Mouse (Mus musculus): ENCODE measurements around the gene Foxk1.

GRCm38 (mm10) chr5:142483581-142483980 lies 82.3 kb downstream of the Foxk1 start:
- TF ChIP-seq CTCF (IDR thresholded peaks at IDR 0.05; ENCODE audit: control insufficient read depth, insufficient read depth, insufficient read length) (no peak), CEBPB (IDR thresholded peaks at IDR 0.05; ENCODE audit: low read depth) (no peak), MYOG (IDR thresholded peaks at IDR 0.05; ENCODE audit: control insufficient read depth, extremely low read depth, insufficient read length) (no peak), FOSL1 (IDR thresholded peaks at IDR 0.05; ENCODE audit: insufficient read depth, low read length, poor library complexity, severe bottlenecking) (no peak), USF1 (IDR thresholded peaks at IDR 0.05; ENCODE audit: low read depth) (no peak), MAX (IDR thresholded peaks at IDR 0.05) (no peak), MYOD1 (IDR thresholded peaks at IDR 0.05; ENCODE audit: control insufficient read depth, insufficient read length, low read depth) (no peak)
